Mouse (Mus musculus) yolk sac, embryonic 10.5 days (tissue): ENCODE measurements around the gene Sstr4.

Source experiments
- DNase-seq: peaks from one replicate; pipeline ENCODE4 v3.0.0-alpha.2; 2017; ENCODE audit warnings: low spot score

The Sstr4 gene

GRCm38 (mm10) chr2:148393846-148394245 is 1.3 kb upstream of the Sstr4 start:
- DNase-seq, result no peak

GRCm38 (mm10) chr2:148396209-148396608 is 1.1 kb downstream of the Sstr4 start:
- DNase-seq, result no peak

GRCm38 (mm10) chr2:148397015-148397783 is 2.1 kb downstream of the Sstr4 start:
- no peak for DNase-seq

DNA sequence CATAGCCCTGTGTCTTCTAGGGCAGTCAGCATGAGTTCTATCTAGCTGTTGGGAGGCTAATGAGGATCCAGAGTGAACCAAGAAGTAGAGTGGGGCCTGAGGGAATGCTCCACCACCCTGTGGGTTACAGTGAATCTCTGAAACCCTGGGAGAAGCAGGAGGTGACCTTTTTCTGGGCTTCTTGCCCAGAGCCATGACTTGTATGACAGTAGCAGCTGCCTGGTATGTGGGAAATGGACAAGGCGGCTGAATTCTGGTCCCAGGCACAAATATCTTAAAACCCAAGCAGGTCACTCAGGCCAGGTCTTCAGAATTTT is 2.6 kb downstream of the Sstr4 start:
- DNase-seq, result no peak

DNA sequence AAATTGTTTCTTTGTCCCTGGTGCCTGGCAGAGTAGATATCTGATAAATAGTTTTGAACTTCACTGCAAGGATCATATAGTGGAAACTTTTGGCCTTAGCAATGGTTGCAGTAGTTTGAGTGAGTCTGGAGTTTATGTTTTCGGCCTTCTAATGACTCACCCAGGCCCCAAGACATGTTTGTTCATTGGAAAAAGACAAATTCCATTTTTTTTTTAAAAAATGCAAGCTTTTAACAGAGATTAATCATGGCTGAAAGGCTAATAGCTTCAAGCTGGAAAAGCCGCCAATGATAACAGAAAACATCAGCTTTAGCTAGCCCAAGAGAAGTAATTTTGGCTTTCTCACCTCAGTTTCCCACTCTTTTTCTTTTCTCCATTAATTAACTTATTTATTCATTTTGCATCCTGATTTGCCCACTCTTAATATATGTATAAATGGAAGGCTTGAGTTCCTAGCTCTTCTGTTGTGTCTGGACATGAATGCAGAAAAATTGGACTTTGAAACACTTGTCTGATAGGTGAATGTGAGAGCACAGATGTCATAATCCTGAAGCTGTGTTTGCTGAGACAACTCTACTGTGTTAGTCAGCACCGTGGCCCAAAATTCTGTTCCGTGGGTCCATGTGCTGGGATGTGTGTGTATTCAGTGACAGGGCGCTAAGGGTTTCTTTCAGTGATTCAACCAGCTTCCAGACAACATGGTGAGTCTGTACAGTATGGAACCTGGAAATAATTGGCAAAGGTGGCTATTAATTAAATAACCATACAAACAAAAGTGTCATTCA is 3.9 kb downstream of the Sstr4 start:
- DNase-seq, result no peak

- no peak for DNase-seq
Observed at GRCm38 (mm10) chr2:148402227-148402626, 7.1 kb downstream of the Sstr4 start.

GRCm38 (mm10) chr2:148404906-148405305 is 9.8 kb downstream of the Sstr4 start:
- DNase-seq, result no peak

DNA sequence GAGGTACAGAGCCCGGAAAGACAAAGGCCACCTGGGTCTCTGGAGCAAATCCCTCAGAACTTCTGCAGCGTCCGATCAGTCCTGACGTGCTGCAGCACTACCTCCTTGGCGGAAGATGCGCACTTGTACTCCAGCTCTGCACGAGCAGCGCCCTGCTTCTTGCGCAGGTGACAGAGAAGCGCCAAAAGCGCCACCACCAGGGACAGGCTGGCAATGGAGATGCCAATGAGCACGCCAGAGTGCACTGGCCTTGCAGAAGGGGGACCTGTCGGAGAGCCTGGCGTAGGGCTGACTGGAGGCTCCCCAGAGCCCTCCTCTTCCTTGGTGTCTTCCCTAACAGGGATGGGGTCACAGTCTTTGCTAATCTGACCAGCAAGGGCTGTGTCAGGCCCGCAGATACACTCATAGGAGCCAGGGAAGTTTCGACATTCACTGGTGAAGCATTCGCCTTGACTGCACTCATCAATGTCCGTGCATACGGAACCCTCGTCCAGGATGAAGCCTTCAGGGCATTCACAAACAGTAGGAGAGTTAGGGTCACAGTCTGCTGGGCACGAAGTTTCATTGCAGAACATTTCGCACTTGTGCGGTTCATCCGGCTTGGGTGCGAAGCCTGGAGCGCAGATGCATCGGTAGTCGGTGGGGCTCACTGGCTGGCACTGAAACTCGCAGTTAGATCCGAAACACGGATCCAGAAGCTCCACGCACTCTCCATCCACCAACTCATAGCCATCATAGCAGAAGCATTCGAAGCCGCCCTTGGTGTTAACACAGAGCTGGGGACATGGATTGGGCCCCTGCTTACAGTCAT is 11.2 kb downstream of the Sstr4 start:
- DNase-seq, result no peak

- DNase-seq, result peak; percentile 8
Observed at GRCm38 (mm10) chr2:148406971-148407869, 12.1 kb downstream of the Sstr4 start.

- DNase-seq, result peak; percentile 62
Observed at GRCm38 (mm10) chr2:148407870-148408760, 13.0 kb downstream of the Sstr4 start, which contains the start of gene Thbd. Gene Thbd, minus strand, starts transcription at chr2:148408188.

GRCm38 (mm10) chr2:148408761-148409120 is 13.6 kb downstream of the Sstr4 start:
- no peak for DNase-seq

- DNase-seq, result peak; percentile 67
Observed at GRCm38 (mm10) chr2:148409141-148409540, 14.0 kb downstream of the Sstr4 start.

- no peak for DNase-seq
Observed at GRCm38 (mm10) chr2:148409821-148410220, 14.7 kb downstream of the Sstr4 start.

DNA sequence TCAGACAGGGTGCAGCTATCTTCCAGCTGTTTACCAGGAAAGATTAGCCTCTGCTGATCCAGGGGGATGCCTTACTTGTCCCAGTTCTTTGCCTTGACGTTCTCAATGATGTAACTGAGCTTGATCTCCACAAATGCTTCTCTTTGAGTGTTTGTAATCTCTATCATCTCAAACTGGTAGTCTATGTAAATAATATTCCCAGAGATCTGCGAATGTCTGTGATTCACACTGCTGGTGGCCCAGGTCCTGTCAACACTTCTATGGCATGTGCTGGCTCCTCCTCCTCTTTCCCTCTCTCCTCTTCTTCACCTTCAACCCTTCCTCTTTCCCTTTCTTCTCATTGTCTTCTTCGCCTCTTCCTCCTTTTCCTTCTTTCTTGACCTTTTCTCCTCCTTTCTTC is 24.0 kb downstream of the Sstr4 start:
- no peak for DNase-seq

- DNase-seq, result no peak
Observed at GRCm38 (mm10) chr2:148419776-148420175, 24.6 kb downstream of the Sstr4 start.

DNA sequence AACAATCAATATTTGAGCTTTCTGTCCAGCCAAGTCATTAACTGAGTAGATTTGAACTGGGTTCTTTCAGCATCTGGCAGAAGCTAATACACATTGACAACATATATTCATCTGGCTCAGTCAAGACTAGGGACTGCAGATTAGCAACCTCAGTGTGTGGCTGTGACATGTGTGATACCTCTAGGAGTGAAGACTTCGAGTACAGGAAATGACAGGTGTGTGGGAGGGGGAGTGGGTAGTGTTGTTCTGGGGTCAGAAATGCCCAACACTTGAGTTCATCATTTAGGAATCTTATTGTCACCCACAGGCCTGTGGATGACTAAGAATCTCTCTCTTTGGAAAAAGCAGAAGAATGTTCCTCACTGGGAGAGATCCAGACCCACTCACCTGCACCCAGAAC is 26.0 kb downstream of the Sstr4 start:
- DNase-seq, result no peak

DNA sequence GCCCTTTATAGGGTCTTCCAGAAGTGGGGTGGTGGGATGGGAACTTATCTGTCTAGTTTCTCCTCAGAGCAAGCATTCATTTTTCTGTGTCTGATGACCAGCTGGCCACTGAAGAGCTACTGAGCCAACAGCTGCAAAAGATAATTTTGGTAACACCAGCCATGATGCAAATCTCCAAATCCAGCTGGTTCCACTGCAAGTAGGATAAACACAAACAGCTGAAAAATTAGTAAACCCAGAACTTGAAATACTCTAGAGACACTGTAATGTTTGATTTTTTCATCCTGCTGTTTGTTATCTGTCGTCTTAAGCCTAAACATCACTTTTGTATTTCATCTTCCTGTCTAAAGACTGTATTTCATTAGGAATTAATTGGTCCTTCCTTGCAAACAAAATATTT is 26.6 kb downstream of the Sstr4 start:
- DNase-seq, result no peak

GRCm38 (mm10) chr2:148425709-148426382 is 30.7 kb downstream of the Sstr4 start:
- DNase-seq, result no peak

DNA sequence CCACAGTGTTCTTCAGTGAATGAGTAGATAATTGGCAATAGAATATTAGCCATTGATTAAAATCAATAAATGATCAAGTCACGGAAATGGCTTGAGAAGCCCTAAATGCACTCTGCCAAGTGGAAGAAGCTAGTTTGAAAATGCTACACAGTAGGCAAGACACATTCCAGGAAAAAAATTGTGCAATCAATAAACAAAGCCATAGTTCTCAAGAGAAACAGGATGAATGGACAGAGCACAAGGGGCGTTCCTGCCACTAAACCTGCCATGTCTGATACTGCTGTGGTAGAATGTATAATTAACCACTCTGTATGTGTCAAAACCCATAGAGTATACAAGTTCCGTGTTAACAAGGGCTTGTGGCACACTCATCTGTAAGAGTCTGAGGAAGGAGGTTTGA is 32.4 kb downstream of the Sstr4 start:
- DNase-seq, result no peak

DNA sequence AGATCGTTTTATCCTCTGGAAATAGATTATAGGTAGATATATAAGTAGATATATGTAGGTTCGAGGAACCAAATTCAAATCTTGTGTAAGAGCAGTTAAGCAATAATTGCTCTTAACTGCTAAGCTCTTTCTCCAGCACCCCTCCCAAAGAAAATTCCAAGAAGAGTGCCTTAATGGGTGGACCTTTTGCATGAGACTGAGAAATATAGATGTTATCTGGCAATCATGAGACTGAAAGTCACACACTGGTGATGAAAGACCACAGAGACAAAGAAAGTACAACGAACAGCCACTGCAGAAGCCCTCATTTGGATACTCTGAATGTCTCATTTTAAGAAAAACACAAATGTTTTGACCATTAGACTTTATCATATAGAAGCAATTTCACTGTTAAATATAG is 33.4 kb downstream of the Sstr4 start:
- DNase-seq, result no peak
